Mouse (Mus musculus) right cerebral cortex, adult 18-20 months (tissue): ENCODE measurements at regions not wholly inside any gene's neighbourhood (a gene's known extent, or its start where the extent isn't known, plus 50 kb on each side); places are given as distances from the start of the nearest gene placed in this dataset.

Source experiments
- DNase-seq: peaks from one replicate; pipeline ENCODE4 v3.0.0; 2022; ENCODE audit warnings: mixed read lengths

- DNase-seq, result no peak
Measured at GRCm38 (mm10) chr7:72948026-72948425, 427.3 kb upstream of the Rgma start.

- DNase-seq, result no peak
Measured at GRCm38 (mm10) chr7:72948666-72949065, 426.6 kb upstream of the Rgma start.

GRCm38 (mm10) chr7:72949886-72950285 is 425.4 kb upstream of the Rgma start:
- DNase-seq, result no peak

GRCm38 (mm10) chr7:72957674-72958073 is 417.6 kb upstream of the Rgma start:
- DNase-seq, result no peak

- DNase-seq, result no peak
Measured at GRCm38 (mm10) chr7:72961321-72961720, 414.0 kb upstream of the Rgma start.

- no peak for DNase-seq
Measured at GRCm38 (mm10) chr7:72962815-72963214, 412.5 kb upstream of the Rgma start.

- DNase-seq, result no peak
Measured at GRCm38 (mm10) chr7:72963908-72964307, 411.4 kb upstream of the Rgma start.

- DNase-seq, result no peak
Measured at GRCm38 (mm10) chr7:72968193-72968592, 407.1 kb upstream of the Rgma start.

- DNase-seq, result no peak
Measured at GRCm38 (mm10) chr7:72971506-72972267, 403.6 kb upstream of the Rgma start.

- no peak for DNase-seq
Measured at GRCm38 (mm10) chr7:72972397-72972796, 402.9 kb upstream of the Rgma start.

GRCm38 (mm10) chr7:72973771-72974170 is 401.5 kb upstream of the Rgma start:
- no peak for DNase-seq

- DNase-seq, result no peak
Measured at GRCm38 (mm10) chr7:72974384-72974783, 400.9 kb upstream of the Rgma start.

GRCm38 (mm10) chr7:72990559-72991429 is 384.5 kb upstream of the Rgma start:
- DNase-seq, result no peak

GRCm38 (mm10) chr7:72998374-72998773 is 376.9 kb upstream of the Rgma start:
- DNase-seq, result peak; percentile 2

- no peak for DNase-seq
Measured at GRCm38 (mm10) chr7:73019151-73019550, 356.2 kb upstream of the Rgma start.

GRCm38 (mm10) chr7:73019764-73020354 is 355.4 kb upstream of the Rgma start:
- no peak for DNase-seq

GRCm38 (mm10) chr7:73021786-73022185 is 353.5 kb upstream of the Rgma start:
- no peak for DNase-seq

- no peak for DNase-seq
Measured at GRCm38 (mm10) chr7:73025640-73026039, 349.7 kb upstream of the Rgma start.

- DNase-seq, result no peak
Measured at GRCm38 (mm10) chr7:73028952-73029351, 346.4 kb upstream of the Rgma start.

GRCm38 (mm10) chr7:73031407-73031806 is 343.9 kb upstream of the Rgma start:
- DNase-seq, result no peak

- DNase-seq, result peak; percentile 64
Measured at GRCm38 (mm10) chr7:73032316-73032980, 342.9 kb upstream of the Rgma start.

- peak; percentile 53 for DNase-seq
Measured at GRCm38 (mm10) chr7:73036801-73037555, 338.3 kb upstream of the Rgma start.
